Mouse (Mus musculus) megakaryocyte, adult 5-6 weeks (primary cell): ENCODE data around the gene Spata2. TPM values are rescaled to one million over a fixed set of nuclear protein-coding genes. Genes with fewer than 3 reads are reported as not detected.

Experiments
- ATAC-seq: 2 replicates; pipeline ENCODE4 v1.8.0; 2016; ENCODE audit warnings: mild to moderate bottlenecking, inconsistent platforms; ENCODE audit not compliant: poor library complexity, severe bottlenecking
- total RNA-seq, 2 experiments: library from RNA; stranded (forward) in 1 of 2; stranded (reverse) in 1 of 2; fragments of 153-499, 151-499 nt in 1 of 2; fragments of 221-1000, 200-1000 nt in 1 of 2; gene quantifications; 2 replicates each; pipeline versions ENCODE4 v1.2.3 to v1.2.4; 2015 to 2017

The Spata2 gene
- total RNA-seq (2015) (9.0 and 11.3 TPM in 2 replicates), total RNA-seq (2017) (6.3 and 10.3 TPM in 2 replicates)

DNA sequence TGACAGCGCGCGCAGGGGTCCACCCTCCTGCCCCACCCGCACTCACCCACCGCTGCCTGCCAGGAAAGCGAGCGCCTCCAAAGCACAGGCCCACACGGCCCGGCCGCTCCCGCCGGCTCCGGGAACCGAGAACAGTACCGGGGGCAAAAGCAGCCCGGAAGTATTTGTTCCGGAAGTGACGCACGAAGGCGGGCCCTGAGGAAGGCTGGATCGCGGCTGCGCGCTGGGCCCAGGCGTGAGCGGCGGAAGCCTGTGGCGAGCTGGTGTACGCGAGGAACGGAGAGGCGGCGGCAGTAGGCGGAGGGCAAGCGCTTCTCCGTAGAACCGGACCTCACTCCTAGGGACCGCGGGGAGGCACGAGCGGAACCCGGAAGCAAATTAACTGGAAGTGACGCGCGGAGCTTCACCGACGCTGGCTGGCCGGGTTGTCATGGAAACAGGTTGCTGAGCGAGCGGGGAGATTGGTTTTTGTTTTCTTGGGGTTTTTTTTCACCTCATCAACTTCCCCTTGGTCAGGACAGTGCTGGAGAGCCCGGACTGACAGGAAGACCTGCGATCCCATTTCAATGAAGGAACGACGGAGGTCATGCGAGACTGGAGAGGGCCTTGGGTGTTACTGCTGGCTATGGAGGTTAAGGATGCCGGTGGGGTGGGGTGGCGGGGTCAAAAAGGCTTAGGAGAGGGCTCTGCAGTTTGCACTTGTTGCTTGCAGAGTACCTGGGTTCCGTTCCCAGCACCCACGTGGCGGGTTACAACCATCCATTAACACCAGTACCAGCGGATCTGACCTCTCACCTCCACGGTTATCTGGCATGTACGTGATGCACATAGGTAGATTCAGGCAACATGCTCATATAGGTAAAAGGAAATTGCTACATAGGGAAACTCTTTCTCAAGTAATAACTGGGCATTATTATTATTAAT lies at the start of gene Spata2:
Gene Spata2, minus strand, starts transcription at position 175 of the 924 bp plus-strand sequence.
- ATAC-seq: peak; percentile 86

DNA sequence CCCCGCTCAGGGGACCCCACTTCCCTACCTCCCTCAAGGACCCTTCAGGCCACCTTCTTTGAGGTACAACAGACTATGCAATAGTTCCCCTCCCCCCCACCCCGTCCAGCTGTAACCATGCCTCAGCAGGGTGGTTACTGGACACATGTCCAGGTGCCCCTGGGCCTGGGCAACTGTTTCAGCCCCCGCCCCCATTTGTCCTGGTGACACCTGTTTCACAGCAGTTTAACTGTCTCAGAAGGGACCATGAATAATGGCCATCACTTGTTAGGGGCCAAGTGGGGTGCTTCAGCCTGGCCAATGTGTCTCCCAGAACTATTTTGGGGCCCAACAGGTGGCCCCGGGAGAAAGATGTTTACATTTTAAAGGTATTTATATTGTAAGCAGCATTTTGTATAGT lies 49.7 kb upstream of the Spata2 start:
- no peak for ATAC-seq

DNA sequence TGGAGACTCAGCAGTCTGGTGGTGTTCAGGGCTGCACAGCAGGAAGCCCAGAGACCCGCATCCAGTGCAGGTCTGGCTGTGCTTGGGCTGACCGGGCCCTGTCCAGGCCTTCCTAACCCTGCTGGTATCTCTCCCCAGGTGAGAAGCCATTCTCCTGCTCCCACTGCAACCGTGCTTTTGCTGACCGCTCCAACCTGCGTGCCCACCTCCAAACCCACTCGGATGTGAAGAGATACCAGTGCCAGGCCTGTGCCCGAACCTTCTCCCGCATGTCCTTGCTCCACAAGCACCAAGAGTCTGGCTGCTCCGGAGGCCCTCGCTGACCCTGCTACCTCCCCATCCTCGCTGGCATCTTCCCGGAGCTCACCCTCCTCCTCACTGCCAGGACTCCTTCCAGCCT lies 49.1 kb upstream of the Spata2 start:
- ATAC-seq: no peak

DNA sequence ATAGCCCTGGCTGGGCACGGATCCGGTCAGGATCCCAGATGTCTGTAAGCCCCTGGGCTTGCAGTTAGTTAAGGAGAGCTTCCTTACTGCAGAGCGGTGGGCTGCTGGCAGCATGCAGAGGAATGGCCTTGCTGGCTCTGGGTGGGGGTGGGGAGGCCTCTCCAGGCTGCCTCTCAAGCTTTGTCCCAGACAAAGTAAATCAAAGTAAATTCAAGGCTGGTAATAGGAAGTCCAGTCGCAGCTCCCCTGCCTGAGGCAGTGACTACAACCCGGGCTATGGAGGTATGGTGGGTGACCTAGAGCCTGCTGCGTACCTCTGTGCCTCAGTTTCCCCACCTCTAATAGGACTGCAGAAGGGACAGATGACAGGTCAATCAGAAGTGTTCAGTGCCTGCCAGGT lies 48.6 kb upstream of the Spata2 start:
- ATAC-seq: no peak

DNA sequence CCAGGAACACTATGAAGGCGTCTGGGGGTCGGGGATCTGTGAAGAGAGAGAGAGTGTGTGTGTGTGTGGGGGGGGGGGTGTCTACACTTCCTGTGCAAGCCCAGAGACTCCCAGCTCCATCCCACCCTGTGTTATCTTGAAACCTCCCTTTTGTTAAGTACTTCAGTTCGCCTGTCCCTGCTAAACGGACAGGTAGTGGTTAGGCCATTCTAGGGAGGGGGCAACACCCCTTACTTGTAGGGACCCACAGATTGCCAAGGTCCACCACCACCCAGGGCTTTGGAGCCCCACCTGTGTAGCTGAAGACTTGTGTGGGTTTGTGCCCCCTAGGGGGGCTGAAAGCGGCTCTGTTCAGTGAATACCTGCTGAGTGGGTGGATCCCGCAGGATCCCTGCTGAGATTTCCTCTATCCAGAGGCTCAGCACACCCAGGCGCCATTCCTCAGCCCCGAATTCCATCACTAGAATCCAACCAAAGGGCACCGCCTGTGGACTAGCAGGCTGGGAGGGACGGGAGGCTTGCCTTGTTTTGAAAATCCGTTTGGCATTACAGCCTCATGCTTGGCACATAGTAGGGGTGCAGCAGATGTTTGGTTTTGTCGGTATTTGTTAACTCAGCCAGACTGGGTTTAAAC lies 47.9 kb upstream of the Spata2 start:
- ATAC-seq: no peak

DNA sequence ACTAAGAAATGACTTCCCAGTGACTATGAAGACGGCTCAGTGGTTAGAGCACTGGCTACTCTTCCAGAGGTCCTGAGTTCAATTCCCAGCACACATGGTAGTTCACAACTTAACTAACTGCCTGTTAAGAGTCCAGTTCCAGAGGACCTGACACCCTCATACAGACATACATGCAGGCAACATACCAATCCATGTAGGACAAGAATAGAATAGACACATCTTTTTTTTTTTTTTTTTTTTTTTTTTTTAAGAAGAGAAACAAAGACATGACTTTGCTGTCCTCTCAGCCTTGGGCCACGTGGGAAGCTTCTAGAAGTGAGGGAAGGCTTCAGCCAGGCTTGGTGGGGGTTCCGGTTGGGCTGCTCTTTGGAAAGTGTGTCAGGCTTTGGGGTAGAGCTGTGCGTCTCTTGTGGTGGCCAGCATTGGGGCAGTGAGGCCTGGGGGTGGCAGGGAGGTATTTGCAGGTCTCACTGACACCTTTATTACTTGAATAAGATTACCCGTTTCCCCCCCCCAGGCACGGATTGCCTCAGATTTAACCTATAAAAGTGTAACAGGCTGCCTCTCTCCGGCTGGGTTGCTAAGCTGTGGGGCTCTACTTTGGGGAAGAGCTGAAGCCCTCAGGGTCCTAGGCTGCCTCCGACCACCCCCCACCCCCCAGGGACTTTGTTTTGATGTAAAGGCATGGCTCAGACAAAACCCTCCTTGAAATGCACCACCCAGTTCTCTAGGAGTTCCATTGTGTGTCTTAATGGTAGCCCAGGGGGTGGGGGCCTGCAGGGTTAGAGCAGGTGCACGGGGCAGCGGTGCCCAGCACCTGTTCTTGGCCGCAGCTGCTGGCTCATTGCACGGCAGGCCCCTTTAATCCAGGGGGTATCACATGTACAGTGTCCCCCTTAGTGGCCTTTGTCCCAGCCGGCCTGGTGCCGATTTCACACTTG lies 47.1 kb upstream of the Spata2 start:
- no peak for ATAC-seq

DNA sequence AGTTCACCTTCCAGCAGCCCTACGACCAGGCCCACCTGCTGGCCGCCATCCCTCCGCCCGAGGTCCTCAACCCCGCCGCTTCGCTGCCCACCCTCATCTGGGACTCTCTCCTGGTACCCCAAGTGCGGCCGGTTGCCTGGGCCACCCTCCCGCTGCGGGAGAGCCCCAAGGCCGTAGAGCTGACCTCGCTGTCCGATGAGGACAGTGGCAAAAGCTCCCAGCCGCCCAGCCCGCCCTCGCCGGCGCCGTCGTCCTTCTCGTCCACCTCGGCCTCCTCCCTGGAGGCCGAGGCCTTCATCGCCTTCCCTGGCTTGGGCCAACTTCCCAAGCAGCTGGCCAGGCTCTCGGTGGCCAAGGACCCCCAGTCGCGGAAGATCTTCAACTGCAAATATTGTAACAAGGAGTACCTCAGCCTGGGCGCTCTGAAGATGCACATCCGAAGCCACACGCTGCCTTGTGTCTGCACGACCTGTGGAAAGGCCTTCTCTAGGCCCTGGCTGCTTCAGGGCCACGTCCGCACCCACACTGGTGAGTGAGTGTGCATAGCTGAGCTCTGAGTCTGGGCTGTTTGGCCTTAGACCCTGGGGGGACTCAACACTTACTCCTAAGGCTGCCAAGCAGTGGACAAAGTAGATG lies 46.1 kb upstream of the Spata2 start:
- ATAC-seq: no peak

DNA sequence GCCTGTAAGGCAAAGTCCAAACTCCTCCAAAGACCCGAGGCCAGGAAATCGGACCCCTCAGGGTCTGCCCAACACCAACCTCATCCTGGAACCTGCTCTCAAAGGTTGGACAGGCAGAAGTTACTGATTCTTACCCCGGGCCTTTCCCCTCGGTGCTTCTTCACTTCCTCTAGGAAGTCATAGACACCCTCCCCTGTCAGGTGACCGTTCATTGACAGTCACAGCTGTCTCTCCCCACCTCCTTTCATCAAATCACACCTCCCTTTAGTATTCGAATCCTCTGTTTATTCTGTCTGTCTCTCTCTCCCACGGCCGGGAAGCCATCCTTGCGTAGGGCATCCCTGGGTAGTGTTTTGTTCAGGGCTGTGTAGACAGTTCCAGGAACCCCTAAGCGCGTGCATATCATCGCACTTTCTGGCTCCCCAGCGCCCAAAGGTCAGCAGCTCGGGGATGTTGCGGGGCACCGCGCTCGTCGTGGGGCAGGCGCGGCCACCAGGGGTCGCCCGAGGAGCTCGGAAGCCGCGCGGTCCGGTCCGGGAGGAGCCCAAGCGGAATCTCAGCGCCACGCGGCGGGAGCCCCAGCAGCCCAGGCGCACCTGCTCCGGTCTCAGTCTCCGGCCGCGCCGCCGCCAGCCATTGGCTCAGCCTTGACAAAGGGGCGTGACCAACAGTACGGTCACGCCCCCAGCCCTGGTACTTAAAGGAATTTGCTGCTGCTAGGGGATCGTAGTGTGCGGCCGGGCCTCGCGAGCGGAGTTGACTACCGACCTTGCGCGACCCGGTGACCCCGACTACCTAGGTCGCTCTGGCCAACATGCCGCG lies 45.0 kb upstream of the Spata2 start, which contains the start of gene Snai1:
Gene Snai1, plus strand, starts transcription at position 720 of the 822 bp plus-strand sequence.
- peak; percentile 91 for ATAC-seq

DNA sequence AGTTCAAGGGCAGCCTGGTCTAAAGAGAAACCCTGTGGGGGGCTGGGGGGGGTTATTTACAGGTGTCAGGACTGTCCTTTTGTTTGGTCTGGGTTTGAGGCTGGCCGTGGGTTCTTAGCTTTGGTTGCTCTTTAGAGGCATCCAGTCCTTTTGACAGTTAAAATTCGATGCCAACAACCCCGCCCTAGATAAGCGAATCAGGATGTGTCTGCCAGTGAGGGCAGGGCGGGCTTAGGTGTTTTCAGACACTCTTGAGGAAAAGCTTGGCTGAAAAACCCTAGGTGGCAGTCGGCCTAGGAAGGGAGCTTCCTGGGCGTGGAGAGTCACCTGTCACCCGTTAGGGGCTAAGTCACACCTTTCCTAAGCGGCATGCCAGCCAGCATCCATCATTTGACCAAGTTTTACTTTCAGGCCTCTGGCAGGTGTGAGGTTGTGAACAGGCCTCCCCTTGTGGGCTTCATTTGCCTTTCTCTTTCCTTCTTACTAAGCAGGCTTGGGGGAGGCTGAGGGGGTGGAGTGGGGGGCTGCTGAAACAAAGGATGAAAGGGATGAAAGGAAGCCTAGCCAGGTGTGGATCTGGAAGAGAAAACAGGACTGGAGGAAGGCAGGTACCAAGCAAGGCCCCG lies 43.7 kb upstream of the Spata2 start:
- ATAC-seq: no peak

DNA sequence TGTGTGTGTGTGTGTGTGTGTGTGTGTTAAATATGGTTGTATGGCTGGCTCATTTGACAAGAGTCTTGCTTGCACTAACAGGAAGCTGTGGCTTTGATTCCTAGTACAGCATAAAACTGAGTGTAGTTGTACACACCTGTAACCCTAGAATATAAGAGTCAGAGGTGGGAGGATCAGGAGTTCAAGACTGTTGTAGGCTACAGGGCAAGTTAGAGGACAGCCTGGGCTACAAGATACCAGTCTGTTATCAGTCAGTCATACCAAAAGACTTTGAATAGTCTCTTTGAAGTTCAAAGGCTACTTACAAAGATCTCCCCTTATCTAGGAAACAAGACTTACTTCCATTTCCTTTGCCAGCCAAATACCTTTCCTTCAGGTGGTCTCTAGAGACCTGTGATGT lies 41.2 kb upstream of the Spata2 start:
- ATAC-seq: no peak

DNA sequence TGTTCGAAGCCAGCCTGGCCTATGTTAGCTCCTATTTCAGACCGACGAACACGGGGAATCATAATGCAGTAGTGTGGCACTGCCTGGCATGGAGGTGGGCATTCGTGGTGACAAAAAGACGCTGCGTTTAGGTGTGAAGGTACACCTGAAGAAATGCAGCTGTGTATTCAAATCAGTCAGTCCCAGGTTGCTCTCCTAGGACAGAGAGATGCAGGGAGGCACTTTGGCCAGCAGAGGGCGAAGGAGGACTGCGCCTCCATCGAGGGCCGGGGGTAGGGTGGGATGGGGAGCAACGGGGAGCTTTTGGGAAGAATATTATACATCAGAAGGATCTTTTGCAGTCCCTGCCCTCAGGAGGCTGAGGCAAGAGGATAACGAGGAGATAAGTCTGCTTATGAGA lies 39.4 kb upstream of the Spata2 start:
- ATAC-seq: peak; percentile 84

DNA sequence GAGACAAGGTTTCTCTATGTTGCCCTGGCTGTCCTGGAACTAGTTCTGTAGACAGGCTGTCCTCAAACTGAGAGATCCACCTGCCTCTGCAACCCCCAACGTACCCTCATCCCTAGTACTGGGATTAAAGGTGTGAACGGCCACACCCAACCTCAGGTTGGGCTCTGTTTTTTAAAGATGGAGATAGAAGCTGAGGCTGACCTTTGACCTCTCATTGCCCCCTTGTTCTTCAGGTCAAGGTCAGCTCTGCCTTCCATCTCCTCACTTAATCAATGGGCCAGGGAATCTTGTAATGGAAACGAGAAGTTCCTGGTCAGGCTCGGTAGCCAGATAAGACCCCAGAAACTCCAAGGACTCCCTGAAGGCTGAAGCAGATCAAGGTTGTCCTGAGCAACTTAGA lies 37.8 kb upstream of the Spata2 start:
- no peak for ATAC-seq

DNA sequence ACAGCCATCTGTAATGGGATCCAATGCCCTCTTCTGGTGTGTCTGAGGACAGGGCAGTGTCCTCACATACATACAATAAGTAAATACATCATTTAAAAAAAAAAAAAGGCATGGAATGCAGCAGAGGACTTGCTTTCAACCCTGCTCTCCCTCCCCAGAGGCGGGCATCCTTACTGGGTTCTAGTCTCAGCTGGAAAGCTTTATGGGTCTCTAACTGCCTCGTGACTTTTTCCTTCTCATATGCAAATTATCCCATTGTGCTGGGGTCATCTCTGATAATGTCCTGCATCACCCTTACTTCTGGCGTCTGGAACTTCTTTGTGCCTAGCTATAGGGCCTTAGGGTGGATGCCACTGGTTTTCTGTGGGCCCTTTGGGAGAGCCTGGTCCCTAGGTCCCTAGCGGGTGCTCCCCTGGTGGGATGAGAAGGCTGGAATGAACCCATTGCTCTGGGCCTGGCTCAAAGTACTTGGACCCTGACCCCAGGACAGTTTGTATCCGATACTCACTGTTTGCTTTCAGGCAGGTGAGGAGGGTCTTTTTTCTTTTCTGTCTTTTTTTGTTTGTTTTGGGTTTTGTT lies 37.3 kb upstream of the Spata2 start:
- ATAC-seq: no peak

DNA sequence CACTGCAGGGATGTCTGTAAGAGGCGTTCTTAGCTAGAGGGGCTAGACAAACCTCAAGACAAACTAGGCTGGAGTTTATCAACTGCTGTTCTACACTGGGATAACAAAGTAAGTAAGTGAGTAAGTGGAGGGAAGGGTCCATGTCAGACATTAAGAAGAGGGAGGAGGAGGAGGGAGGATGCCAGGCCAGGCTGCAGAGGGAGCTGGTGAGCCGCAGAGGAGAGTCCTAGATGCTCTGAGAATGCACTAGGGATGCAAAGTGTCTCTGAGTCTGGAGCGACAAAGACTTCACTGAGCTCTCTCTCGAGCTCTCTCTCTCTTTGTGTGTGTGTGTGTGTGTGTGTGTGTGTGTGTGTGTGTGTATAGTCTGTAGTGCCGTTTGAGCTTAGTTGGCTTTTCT lies 35.6 kb upstream of the Spata2 start:
- no peak for ATAC-seq

DNA sequence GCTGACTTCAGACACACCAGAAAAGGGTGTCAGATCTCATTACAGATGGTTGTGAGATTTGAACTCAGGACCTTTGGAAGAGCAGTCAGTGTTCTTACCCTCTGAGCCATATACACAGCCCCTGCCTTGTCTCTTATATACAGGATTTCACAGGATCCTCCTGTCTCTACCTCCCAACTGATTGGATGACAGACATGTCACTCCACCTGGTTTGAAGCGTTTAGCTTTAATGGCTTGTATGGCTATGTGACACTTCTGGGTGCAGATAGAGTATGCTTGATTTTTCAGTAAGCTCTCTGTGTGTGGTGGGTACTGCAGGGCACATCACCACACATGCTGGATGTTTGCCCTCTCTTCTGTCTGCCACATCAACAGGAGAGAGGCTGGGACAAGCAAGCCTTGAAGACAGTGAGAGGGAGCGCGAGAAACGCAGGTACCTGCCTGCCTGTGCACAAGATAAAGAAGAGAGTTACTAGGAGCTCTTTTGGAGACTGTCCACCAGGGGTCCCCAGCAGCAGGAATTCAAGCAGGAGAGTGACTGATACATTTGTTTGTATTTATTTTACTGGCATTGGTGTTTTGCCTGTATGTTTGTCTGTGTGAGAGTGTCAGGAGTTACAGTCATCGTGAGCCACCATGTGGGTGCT lies 27.0 kb upstream of the Spata2 start:
- ATAC-seq: peak; percentile 33; the same call in 1 of the 2 replicates

DNA sequence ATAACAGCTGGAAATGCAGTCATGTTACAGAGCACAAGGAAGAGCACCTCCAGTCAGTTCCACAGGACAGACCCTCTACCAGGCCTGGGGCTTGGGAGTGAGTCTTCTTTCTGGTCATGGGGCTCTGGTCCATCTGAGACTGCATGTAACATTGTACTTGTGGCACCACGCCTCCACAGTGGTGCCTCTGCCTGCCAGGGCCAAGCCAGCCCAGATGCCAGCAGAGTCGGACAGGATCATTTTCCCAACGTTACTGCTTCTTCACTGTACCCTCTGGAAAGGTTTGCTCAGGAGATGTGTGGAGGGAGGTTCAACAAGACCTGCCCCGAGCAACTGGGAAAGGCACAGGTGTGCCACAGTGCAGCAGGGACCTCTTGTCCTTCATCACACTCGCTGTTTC lies 23.0 kb upstream of the Spata2 start:
- ATAC-seq: no peak

DNA sequence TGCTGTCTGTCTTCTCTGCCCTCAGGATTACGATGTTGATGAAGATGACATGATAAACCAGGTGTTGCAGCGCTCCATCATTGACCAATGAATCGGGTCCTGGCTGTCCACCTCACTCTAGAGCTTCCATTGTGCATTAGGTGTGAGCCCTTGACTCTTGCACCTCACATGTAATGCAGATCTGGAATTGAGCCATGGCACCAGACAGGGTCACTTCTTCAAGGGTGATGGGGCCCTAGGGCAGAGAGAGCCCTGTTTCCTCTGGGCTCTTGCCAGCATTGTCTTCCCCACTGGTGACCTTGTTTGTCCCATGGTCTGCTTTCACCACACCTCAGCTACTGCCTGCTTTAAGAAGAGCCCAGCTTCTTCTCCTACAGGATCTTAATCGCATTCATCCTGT lies 22.0 kb upstream of the Spata2 start:
- ATAC-seq: no peak

DNA sequence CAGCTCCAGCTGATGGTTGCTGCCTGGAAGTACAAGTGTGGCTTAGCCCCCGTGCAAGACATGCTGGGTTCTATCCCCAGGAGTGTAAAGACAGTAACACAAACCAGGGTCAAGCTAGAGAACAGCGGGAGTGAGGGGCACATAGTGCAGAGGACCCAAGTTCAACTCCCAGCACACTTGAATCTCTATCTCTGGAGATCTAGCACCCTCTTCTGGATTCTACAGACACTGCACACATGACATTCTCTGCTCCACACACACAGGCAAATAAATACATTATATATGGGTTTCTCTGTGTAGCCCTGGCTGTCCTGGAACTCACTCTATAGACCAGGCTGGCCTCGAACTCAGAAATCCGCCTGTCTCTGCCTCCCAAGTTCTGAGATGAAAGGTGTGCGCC lies 20.3 kb upstream of the Spata2 start:
- 0 out of 2 replicates have a peak, but pooled peaks have one; percentile 33 for ATAC-seq
